ENCODE assay signal across 12 mouse cellular contexts in the genomic region with DNA sequence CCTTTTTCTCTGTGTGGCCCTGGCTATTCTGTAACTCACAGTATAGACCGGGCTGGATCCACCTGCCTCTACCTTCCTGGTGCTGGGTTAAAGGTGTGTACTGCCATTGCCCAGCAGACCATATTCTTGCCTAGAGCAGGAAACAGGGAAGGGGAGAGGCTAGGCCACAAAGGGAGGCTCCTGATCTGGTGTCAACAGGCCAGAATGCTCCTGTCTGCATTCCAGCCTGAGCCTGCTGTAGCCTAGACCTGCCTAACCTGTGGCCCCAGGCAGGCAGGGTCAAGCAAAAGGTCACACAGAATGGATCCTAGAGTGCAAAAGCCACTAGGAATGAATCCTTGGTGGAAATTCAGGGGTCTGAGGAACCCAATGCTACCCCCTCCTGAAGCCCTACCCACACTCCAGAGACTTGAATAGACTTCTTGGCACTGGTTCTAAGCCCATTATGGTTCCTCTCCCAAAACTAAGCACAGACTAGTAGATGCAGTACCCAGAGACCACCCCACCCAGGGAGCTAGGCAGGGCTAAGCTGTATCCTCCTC. TPM values are rescaled to one million over a fixed set of nuclear protein-coding genes. Genes with fewer than 3 reads are reported as not detected.
DNase-seq lines count a peak whose midpoint lies in the region; ATAC-seq lines count a peak whose summit lies in the region.
"Had no signal": no experiment of that assay in that cellular context is flagged by ENCODE, and none has a peak within 500 bp of the region (broad histone marks: within the 10 kb centered on the region; RNA-seq: fewer than 3 reads in every experiment).

No protein-coding gene starts in this region.

- no peak overlapping the region for H3K4me3 ChIP-seq in hindbrain, embryonic 11.5 days (ENCODE audit: low read depth, low read length)
- no peak overlapping the region for H3K4me3 ChIP-seq in hindbrain, embryonic 14.5 days (replicated peaks; ENCODE audit: low read length)
- no peak overlapping the region for H3K4me3 ChIP-seq in limb, embryonic 13.5 days
- no peak overlapping the region for H3K4me3 ChIP-seq in stomach, embryonic 16.5 days (replicated peaks; ENCODE audit: low read length)
- H3K4me3 ChIP-seq: left cerebral cortex, adult 2 months had no signal

- no peaks in the 10 kb centered on the region for H3K9me3 ChIP-seq in hindbrain, embryonic 11.5 days (ENCODE audit: control insufficient read depth, low read length)
- H3K9me3 ChIP-seq in hindbrain, embryonic 14.5 days (ENCODE audit: control insufficient read depth, low read length), result no peaks in the 10 kb centered on the region
- H3K9me3 ChIP-seq in limb, embryonic 13.5 days, result no peaks in the 10 kb centered on the region
- H3K9me3 ChIP-seq in stomach, embryonic 16.5 days (replicated peaks; ENCODE audit: control insufficient read depth, low read length), result no peaks in the 10 kb centered on the region

- WGBS in hindbrain, embryonic 11.5 days, result 93% methylated on average over 1 of the region's 1 CpGs
- 100% methylated on average over 1 of the region's 1 CpGs for WGBS in hindbrain, embryonic 14.5 days
- 89% methylated on average over 1 of the region's 1 CpGs for WGBS in limb, embryonic 13.5 days
- 74% methylated on average over 1 of the region's 1 CpGs for WGBS in stomach, embryonic 16.5 days

- no peak overlapping the region for H3K4me2 ChIP-seq in hindbrain, embryonic 11.5 days (replicated peaks; ENCODE audit: low read depth, low read length)
- no peak overlapping the region for H3K4me2 ChIP-seq in hindbrain, embryonic 14.5 days (replicated peaks)
- peak overlapping the region; percentile 92; the same call in 1 of the 2 replicates for H3K4me2 ChIP-seq in limb, embryonic 13.5 days (replicated peaks)
- peak overlapping the region; percentile 77; the same call in 1 of the 2 replicates for H3K4me2 ChIP-seq in stomach, embryonic 16.5 days (ENCODE audit: low read depth, low read length)

- peak; percentile 32 for DNase-seq in cerebellum, adult 9-10 months
- DNase-seq in cerebellum, adult 11 months, result no peak
- no peak for DNase-seq in hindbrain, embryonic 11.5 days (ENCODE audit: low spot score)
- DNase-seq in hindbrain, embryonic 14.5 days (ENCODE audit: low spot score), result no peak
- DNase-seq in frontal cortex, postnatal 36 days (ENCODE audit: low spot score in 2 of 2), result no peak
- DNase-seq in spleen, postnatal 14 days (ENCODE audit: low spot score in 2 of 2), result no peak
- DNase-seq: cerebellum, adult 11-12 months; kidney, postnatal 25 days; lung, embryonic 14.5 days had no signal

- H3K9ac ChIP-seq in hindbrain, embryonic 11.5 days (ENCODE audit: low read depth, low read length), result no peak overlapping the region
- no peak overlapping the region for H3K9ac ChIP-seq in hindbrain, embryonic 14.5 days
- H3K9ac ChIP-seq in limb, embryonic 13.5 days, result no peak overlapping the region; the same call in 1 of the 2 replicates
- H3K9ac ChIP-seq in stomach, embryonic 16.5 days (ENCODE audit: low read length), result peak overlapping the region; percentile 80; the same call in 1 of the 2 replicates

- H3K27ac ChIP-seq in hindbrain, embryonic 11.5 days (ENCODE audit: low read depth, low read length), result peak overlapping the region; percentile 17; the same call in 1 of the 2 replicates
- no peak overlapping the region for H3K27ac ChIP-seq in hindbrain, embryonic 14.5 days
- H3K27ac ChIP-seq in limb, embryonic 13.5 days, result no peak overlapping the region
- H3K27ac ChIP-seq in stomach, embryonic 16.5 days (ENCODE audit: low read length), result peak overlapping the region; percentile 96
- H3K27ac ChIP-seq: left cerebral cortex, adult 2 months had no signal

- no peaks in the 10 kb centered on the region for H3K27me3 ChIP-seq in hindbrain, embryonic 11.5 days (ENCODE audit: control insufficient read depth, insufficient read depth, low read length)
- no peaks in the 10 kb centered on the region for H3K27me3 ChIP-seq in hindbrain, embryonic 14.5 days (ENCODE audit: control insufficient read depth, insufficient read depth, low read length)
- H3K27me3 ChIP-seq in limb, embryonic 13.5 days, result no peaks in the 10 kb centered on the region
- H3K27me3 ChIP-seq in stomach, embryonic 16.5 days (ENCODE audit: control insufficient read depth, insufficient read depth, low read length), result no peaks in the 10 kb centered on the region

- H3K36me3 ChIP-seq in hindbrain, embryonic 11.5 days (ENCODE audit: control insufficient read depth, insufficient read depth, low read length), result 0 out of 2 replicates have a peak, but pooled peaks cover 4% of the 10 kb centered on the region
- H3K36me3 ChIP-seq in hindbrain, embryonic 14.5 days (replicated peaks; ENCODE audit: control insufficient read depth, insufficient read depth), result no peaks in the 10 kb centered on the region; the same call in 1 of the 2 replicates
- peaks cover 22% of the 10 kb centered on the region for H3K36me3 ChIP-seq in limb, embryonic 13.5 days
- no peaks in the 10 kb centered on the region for H3K36me3 ChIP-seq in stomach, embryonic 16.5 days (ENCODE audit: control insufficient read depth, insufficient read depth, low read length)

- no peak for ATAC-seq in hindbrain, embryonic 11.5 days (ENCODE audit: low FRiP score)
- no peak for ATAC-seq in hindbrain, embryonic 14.5 days (ENCODE audit: low FRiP score)
- ATAC-seq in limb, embryonic 13.5 days (ENCODE audit: low FRiP score, low read depth), result no peak
- no peak for ATAC-seq in stomach, embryonic 16.5 days (ENCODE audit: insufficient read depth, low FRiP score)

- H3K4me1 ChIP-seq in hindbrain, embryonic 11.5 days (replicated peaks; ENCODE audit: control insufficient read depth, insufficient read depth, low read length), result peaks cover 16% of the 10 kb centered on the region
- peaks cover 32% of the 10 kb centered on the region for H3K4me1 ChIP-seq in hindbrain, embryonic 14.5 days (replicated peaks; ENCODE audit: control insufficient read depth, insufficient read depth, low read length)
- peaks cover 45% of the 10 kb centered on the region for H3K4me1 ChIP-seq in limb, embryonic 13.5 days
- peaks cover 65% of the 10 kb centered on the region for H3K4me1 ChIP-seq in stomach, embryonic 16.5 days (ENCODE audit: control insufficient read depth, insufficient read depth, low read length)

RNA-seq across cellular contexts. Expression of a gene that starts 4.0 kb away (rescaled TPM):
- 36.4 and 37.8 TPM in 2 replicates for polyA plus RNA-seq in hindbrain, embryonic 11.5 days (2014; fragmentation: Nextera tagmentation; extraction: Ambion mirVana)
- 20.2 and 23.5 TPM in 2 replicates for polyA plus RNA-seq in hindbrain, embryonic 14.5 days (2014; fragmentation: Nextera tagmentation; extraction: Ambion mirVana)
- polyA plus RNA-seq in limb, embryonic 13.5 days (2015; fragmentation: Nextera tagmentation; extraction: Ambion mirVana), result 32.7 and 34.0 TPM in 2 replicates
- polyA plus RNA-seq in stomach, embryonic 16.5 days (2015; fragmentation: Nextera tagmentation; extraction: Ambion mirVana), result 82.3 and 104 TPM in 2 replicates

RNA-seq across cellular contexts. Expression of a gene that starts 5.7 kb away (rescaled TPM):
- polyA plus RNA-seq in hindbrain, embryonic 11.5 days (2014; fragmentation: Nextera tagmentation; extraction: Ambion mirVana), result 2.3 and 3.3 TPM in 2 replicates
- 0.20 and 0.66 TPM in 2 replicates for polyA plus RNA-seq in hindbrain, embryonic 14.5 days (2014; fragmentation: Nextera tagmentation; extraction: Ambion mirVana)
- 2.6 TPM in 2 replicates for polyA plus RNA-seq in limb, embryonic 13.5 days (2015; fragmentation: Nextera tagmentation; extraction: Ambion mirVana)
- 4.8 and 6.3 TPM in 2 replicates for polyA plus RNA-seq in stomach, embryonic 16.5 days (2015; fragmentation: Nextera tagmentation; extraction: Ambion mirVana)

RNA-seq across cellular contexts. Expression of a gene that starts 9.0 kb away (rescaled TPM):
- 67.1 and 78.6 TPM in 2 replicates for polyA plus RNA-seq in hindbrain, embryonic 11.5 days (2014; fragmentation: Nextera tagmentation; extraction: Ambion mirVana)
- 61.8 and 63.5 TPM in 2 replicates for polyA plus RNA-seq in hindbrain, embryonic 14.5 days (2014; fragmentation: Nextera tagmentation; extraction: Ambion mirVana)
- 87.2 and 88.0 TPM in 2 replicates for polyA plus RNA-seq in limb, embryonic 13.5 days (2015; fragmentation: Nextera tagmentation; extraction: Ambion mirVana)
- polyA plus RNA-seq in stomach, embryonic 16.5 days (2015; fragmentation: Nextera tagmentation; extraction: Ambion mirVana), result 57.6 and 67.7 TPM in 2 replicates

RNA-seq across cellular contexts. Expression of a gene that starts 25.7 kb away (rescaled TPM):
- polyA plus RNA-seq in hindbrain, embryonic 11.5 days (2014; fragmentation: Nextera tagmentation; extraction: Ambion mirVana), result 6.2 and 7.8 TPM in 2 replicates
- polyA plus RNA-seq in hindbrain, embryonic 14.5 days (2014; fragmentation: Nextera tagmentation; extraction: Ambion mirVana), result 6.6 and 7.6 TPM in 2 replicates
- polyA plus RNA-seq in limb, embryonic 13.5 days (2015; fragmentation: Nextera tagmentation; extraction: Ambion mirVana), result 11.4 and 12.9 TPM in 2 replicates
- 7.1 TPM in 2 replicates for polyA plus RNA-seq in stomach, embryonic 16.5 days (2015; fragmentation: Nextera tagmentation; extraction: Ambion mirVana)

RNA-seq across cellular contexts. Expression of a gene that starts 25.8 kb away (rescaled TPM):
- polyA plus RNA-seq in hindbrain, embryonic 11.5 days (2014; fragmentation: Nextera tagmentation; extraction: Ambion mirVana), result 98.0 and 99.6 TPM in 2 replicates
- 168 and 187 TPM in 2 replicates for polyA plus RNA-seq in hindbrain, embryonic 14.5 days (2014; fragmentation: Nextera tagmentation; extraction: Ambion mirVana)
- 94.5 and 97.5 TPM in 2 replicates for polyA plus RNA-seq in limb, embryonic 13.5 days (2015; fragmentation: Nextera tagmentation; extraction: Ambion mirVana)
- polyA plus RNA-seq in stomach, embryonic 16.5 days (2015; fragmentation: Nextera tagmentation; extraction: Ambion mirVana), result 45.1 and 48.0 TPM in 2 replicates

Comparison
In these comparisons a context has a peak if more than half of its experiments do, and no peak if none do; other contexts are left out.
1. H3K27ac ChIP-seq: peak in hindbrain, embryonic 11.5 days (single experiment) and stomach, embryonic 16.5 days (single experiment); none in hindbrain, embryonic 14.5 days (single experiment) and limb, embryonic 13.5 days (single experiment).
2. H3K4me2 ChIP-seq: peak in limb, embryonic 13.5 days (single experiment) and stomach, embryonic 16.5 days (single experiment); none in hindbrain, embryonic 11.5 days (single experiment) and hindbrain, embryonic 14.5 days (single experiment).